Mouse (Mus musculus) forebrain, postnatal 0 days (tissue): ENCODE measurements at regions not wholly inside any gene's neighbourhood (a gene's known extent, or its start where the extent isn't known, plus 50 kb on each side); places are given as distances from the start of the nearest gene placed in this dataset.
A peak's percentile ranks its signal among the peaks of the same experiment; 100 is the strongest.

Experiments
- ATAC-seq: fragments of 200-750 bp; cut with Nextera tagmentation; 2 replicates; pipeline ENCODE4 v1.8.0; 2017; ENCODE audit warnings: mild to moderate bottlenecking, moderate library complexity
- DNase-seq: peaks from one replicate; pipeline ENCODE4 v3.0.0-alpha.2; 2015
- H3K27ac ChIP-seq: fragments of 300-500 bp; sonication (generic); 2 replicates; pipeline ENCODE4 v1.5.1; 2014; ENCODE audit warnings: low read depth, mild to moderate bottlenecking, antibody characterized with exemption, low read length, moderate library complexity, mixed read lengths
- H3K27me3 ChIP-seq: fragments of 300-500 bp; sonication (generic); 2 replicates; pipeline ENCODE4 v1.6.1; 2014; ENCODE audit warnings: mild to moderate bottlenecking, low read length, mixed read lengths; ENCODE audit not compliant: insufficient read depth
- H3K36me3 ChIP-seq: fragments of 300-500 bp; sonication (generic); 2 replicates; pipeline ENCODE4 v1.6.1; 2014; ENCODE audit warnings: mild to moderate bottlenecking, moderate library complexity; ENCODE audit not compliant: insufficient read depth
- H3K4me1 ChIP-seq: fragments of 300-500 bp; sonication (generic); 2 replicates; pipeline ENCODE4 v1.6.1; 2014; ENCODE audit warnings: antibody characterized with exemption; ENCODE audit not compliant: insufficient read depth
- H3K4me2 ChIP-seq: fragments of 300-500 bp; sonication (generic); 2 replicates; pipeline ENCODE4 v1.6.1; 2014; ENCODE audit warnings: low read depth, mild to moderate bottlenecking, moderate library complexity
- H3K4me3 ChIP-seq: fragments of 300-500 bp; sonication (generic); 2 replicates; pipeline ENCODE4 v1.5.1; 2014; ENCODE audit warnings: low read depth, low read length, mixed read lengths
- H3K9ac ChIP-seq: fragments of 300-500 bp; sonication (generic); 2 replicates; pipeline ENCODE4 v1.6.1; 2014; ENCODE audit warnings: mild to moderate bottlenecking
- H3K9me3 ChIP-seq: fragments of 300-500 bp; sonication (generic); 2 replicates; pipeline ENCODE4 v1.6.1; 2016; ENCODE audit warnings: low read length
- CTCF ChIP-seq: sonication (generic); IDR thresholded peaks from 2 replicates; pipeline ENCODE4 v1.5.1; 2016; ENCODE audit warnings: antibody characterized with exemption, control low read depth, low read depth
- WGBS: fragments of 180-500 bp; shearing (Covaris S2); extraction: QIAGEN DNeasy Blood & Tissue Kit; methylation state at CpG from one replicate; pipeline ENCODE4 v1.1.7; 2014; 5-methylcytosine and 5-hydroxymethylcytosine counted together

DNA sequence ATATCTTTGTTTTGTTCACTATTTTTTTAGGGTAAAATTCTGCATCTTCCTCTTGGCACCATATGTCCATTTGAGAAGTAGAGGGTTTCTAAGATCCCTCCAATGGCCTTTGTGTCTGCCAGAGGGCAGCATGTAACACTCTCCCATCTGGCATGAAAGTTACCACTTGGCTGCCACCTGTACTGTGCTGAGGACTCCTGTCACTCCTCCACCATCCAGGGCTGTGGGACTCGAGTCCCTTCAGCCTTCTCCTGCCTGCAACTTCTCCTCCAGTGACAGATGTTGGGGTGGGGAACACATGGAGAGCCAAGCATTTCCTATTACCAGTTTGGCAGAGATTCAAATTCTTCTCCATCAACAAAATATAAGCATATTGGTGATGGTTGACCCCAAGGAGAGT is 262.3 kb upstream of the Marcks start:
- Histone ChIP-seq H3K4me1 (0 out of 2 replicates have a peak, but pooled peaks cover 8% of the 10 kb centered on the region), H3K27ac (no peak overlapping the region), H3K27me3 (no peaks in the 10 kb centered on the region), H3K4me3 (no peak overlapping the region), H3K9me3 (no peaks in the 10 kb centered on the region), H3K36me3 (no peaks in the 10 kb centered on the region), H3K4me2 (no peak overlapping the region), H3K9ac (no peak overlapping the region)
- no peak for TF ChIP-seq CTCF
- no peak for DNase-seq
- no peak for ATAC-seq
- WGBS, result 24% methylated on average over 1 of the region's 1 CpGs

DNA sequence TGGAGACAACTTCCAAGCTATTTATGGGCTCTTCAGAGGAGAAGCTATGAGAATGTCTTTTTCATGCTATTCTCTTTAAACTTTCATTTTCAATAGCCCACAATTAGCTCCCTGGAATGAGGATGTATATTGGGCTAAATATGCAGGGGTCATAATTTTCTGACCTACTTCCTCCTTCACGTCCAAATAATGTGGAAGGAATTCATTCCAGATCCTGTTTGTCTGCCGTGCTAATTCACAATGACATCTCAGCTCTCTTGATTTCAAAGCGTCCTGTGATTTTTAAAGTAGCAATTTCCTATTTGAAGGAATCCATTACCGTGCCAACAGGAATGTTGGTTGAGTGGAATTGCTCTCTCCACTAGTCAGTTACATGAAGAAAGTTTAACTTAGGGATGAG is 261.7 kb upstream of the Marcks start:
- Histone ChIP-seq H3K4me2 (no peak overlapping the region), H3K9ac (no peak overlapping the region), H3K27me3 (no peaks in the 10 kb centered on the region), H3K9me3 (no peaks in the 10 kb centered on the region), H3K27ac (no peak overlapping the region), H3K4me1 (0 out of 2 replicates have a peak, but pooled peaks cover 8% of the 10 kb centered on the region), H3K4me3 (no peak overlapping the region), H3K36me3 (no peaks in the 10 kb centered on the region)
- TF ChIP-seq CTCF, result no peak
- WGBS, result 25% methylated on average over 4 of the region's 4 CpGs
- ATAC-seq, result no peak
- no peak for DNase-seq

DNA sequence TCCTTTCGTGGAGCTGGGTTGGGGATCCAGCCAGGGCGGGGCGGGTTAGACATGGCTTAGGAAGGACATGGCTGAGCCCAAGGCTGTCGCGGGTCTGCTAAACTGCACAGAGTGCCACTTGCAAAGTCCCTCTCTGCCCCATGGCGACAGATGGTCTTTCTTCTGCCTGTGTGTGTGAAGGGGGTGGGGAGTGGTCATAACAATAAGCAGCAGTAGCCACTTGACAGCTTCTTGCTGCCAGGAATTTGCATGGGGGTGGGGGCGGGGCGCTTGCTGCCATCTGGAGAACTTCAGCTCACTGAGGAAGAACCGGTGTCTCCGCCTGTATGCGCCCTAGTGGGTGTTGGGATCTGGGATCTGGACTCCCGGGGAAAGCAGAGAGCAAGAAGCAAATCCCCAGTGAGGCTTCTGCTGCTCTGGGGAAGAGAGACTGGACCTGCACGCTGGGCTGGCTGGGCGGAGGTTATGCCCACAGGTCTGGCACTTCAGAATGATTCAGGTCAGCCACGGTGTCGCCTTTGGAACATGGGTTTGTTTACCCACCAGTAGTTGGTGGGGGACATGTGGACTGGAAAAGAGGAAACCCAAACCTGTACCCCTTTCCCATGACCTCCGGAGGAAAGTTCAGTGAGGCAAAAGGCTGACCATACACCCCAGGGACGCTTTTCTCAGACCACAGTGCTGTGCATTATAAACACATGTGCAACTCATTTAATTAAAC is 258.7 kb upstream of the Marcks start:
- 4% methylated on average over 18 of the region's 18 CpGs for WGBS
- Histone ChIP-seq H3K27ac (peak overlapping the region; percentile 15; the same call in 1 of the 2 replicates), H3K4me2 (peak overlapping the region; percentile 57), H3K9ac (peak overlapping the region; percentile 37), H3K27me3 (no peaks in the 10 kb centered on the region), H3K4me1 (0 out of 2 replicates have a peak, but pooled peaks cover 8% of the 10 kb centered on the region), H3K36me3 (no peaks in the 10 kb centered on the region), H3K4me3 (peak overlapping the region; percentile 30), H3K9me3 (no peaks in the 10 kb centered on the region)
- ATAC-seq, result peak; percentile 95
- TF ChIP-seq CTCF, result no peak; the same call in 1 of the 2 replicates
- peak; percentile 78 for DNase-seq

DNA sequence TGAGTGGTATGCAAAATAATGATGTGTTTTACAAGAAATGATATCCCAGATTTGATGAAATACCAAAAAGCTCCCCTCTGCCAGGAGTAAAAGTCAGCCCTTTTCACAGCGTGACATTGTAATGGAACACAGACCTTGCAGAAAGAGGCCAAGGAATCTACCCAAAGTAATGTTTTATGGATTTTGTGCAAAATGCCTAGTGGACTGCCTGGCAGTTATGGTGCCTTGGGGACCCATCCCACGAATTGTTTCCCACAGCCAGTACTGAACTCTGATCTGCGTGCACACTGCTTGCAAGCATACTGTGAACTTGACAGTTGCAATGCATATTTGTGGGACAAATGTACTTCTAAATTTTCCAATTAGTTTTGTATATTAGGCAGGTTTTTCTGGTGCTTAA is 251.3 kb upstream of the Marcks start:
- ATAC-seq (no peak), DNase-seq (no peak)
- Histone ChIP-seq H3K4me3 (no peak overlapping the region), H3K9me3 (no peaks in the 10 kb centered on the region), H3K27ac (no peak overlapping the region), H3K27me3 (no peaks in the 10 kb centered on the region), H3K4me1 (no peaks in the 10 kb centered on the region), H3K9ac (no peak overlapping the region), H3K36me3 (no peaks in the 10 kb centered on the region), H3K4me2 (no peak overlapping the region)
- WGBS, result 82% methylated on average over 3 of the region's 3 CpGs
- no peak for TF ChIP-seq CTCF

DNA sequence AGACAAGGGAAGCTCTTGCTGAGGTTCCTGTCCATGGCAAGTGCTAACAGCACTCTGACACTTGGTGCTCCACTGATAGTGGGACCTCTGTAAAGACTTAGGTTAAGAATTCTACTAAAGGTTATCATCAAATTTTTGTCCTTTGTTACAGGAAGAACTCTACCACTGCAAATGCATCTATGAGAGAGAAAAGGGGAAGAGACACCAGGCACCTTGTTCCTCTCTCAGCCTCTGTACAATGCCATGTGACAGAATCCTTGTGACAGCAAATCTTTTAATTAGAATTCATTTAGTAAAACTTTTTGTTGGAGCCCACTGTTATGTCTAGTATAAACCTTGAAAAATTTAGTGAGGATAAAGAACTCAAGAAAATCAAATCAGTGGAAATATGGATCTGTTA is 247.5 kb upstream of the Marcks start:
- no peak for DNase-seq
- H3K4me2 ChIP-seq, result no peak overlapping the region
- H3K36me3 ChIP-seq, result no peaks in the 10 kb centered on the region
- H3K27me3 ChIP-seq, result no peaks in the 10 kb centered on the region
- H3K9ac ChIP-seq, result no peak overlapping the region
- ATAC-seq, result no peak
- H3K9me3 ChIP-seq, result no peaks in the 10 kb centered on the region
- no peak overlapping the region for H3K27ac ChIP-seq
- no peaks in the 10 kb centered on the region for H3K4me1 ChIP-seq
- TF ChIP-seq CTCF, result no peak
- no peak overlapping the region for H3K4me3 ChIP-seq

DNA sequence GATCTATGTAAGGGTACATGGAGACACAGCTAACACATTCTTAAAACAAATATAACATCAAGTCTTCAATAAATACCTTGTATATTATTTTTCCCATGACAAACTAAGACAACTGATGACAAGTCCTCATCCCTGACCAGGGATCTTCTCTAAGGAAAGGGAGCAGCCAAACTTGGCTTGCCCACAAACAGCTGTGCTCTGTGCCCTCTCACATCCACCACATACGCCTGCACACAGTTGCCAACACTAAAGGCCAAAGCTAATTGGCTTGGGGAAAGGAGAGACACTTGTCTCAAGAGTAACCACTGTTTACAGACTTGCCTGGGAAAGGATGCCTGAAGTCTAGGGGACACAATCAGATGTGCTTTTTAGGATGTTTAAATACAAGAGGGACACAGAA is 241.3 kb upstream of the Marcks start:
- H3K9me3 ChIP-seq, result no peaks in the 10 kb centered on the region
- no peaks in the 10 kb centered on the region for H3K27me3 ChIP-seq
- DNase-seq, result no peak
- no peak overlapping the region for H3K27ac ChIP-seq
- no peak overlapping the region for H3K4me3 ChIP-seq
- 47% methylated on average over 1 of the region's 1 CpGs for WGBS
- 0 out of 2 replicates have a peak, but pooled peaks cover 4% of the 10 kb centered on the region for H3K4me1 ChIP-seq
- no peak overlapping the region for H3K9ac ChIP-seq
- H3K36me3 ChIP-seq, result no peaks in the 10 kb centered on the region
- no peak for ATAC-seq
- H3K4me2 ChIP-seq, result no peak overlapping the region
- no peak for TF ChIP-seq CTCF

DNA sequence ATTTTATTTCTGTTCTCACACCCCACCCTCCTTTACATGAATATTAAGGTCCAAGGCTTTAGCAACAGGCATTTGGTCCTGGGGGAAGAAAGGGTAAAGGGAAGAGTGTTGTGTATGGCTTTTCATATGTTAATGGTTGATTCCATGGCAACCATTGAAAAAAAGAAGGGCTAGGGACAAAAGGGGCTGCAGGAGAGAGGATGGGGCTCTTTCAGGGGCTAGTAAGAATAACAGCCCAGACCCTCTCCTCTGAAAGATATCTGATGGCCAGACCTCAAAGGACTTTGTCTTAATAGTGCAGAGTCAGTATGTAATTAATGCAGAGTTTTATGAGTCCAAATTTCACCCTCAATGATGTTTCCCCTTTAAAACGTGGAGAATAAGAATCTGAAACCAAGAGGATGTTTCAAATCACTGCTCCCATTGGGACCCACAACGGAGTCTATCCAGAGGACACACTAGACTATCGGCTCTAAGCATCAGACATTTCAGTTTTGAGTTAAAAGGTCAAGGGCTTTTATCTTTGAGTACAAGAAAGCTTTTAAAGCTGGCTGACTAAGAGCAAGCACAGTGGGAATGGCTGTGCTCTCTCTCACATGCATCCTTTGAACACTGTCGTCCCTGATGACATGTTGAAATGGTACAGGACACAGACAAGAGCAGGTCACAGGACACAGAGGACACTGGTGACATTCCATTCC is 239.4 kb upstream of the Marcks start:
- 5% methylated on average over 4 of the region's 4 CpGs for WGBS
- TF ChIP-seq CTCF, result no peak

More for the DNA sequence above, 239.4 kb upstream of the Marcks start:
- DNase-seq, result peak; percentile 29
- H3K9me3 ChIP-seq, result no peaks in the 10 kb centered on the region
- no peaks in the 10 kb centered on the region for H3K36me3 ChIP-seq
- H3K27ac ChIP-seq, result no peak overlapping the region
- H3K4me3 ChIP-seq, result no peak overlapping the region
- 0 out of 2 replicates have a peak, but pooled peaks cover 4% of the 10 kb centered on the region for H3K4me1 ChIP-seq
- H3K9ac ChIP-seq, result no peak overlapping the region
- H3K4me2 ChIP-seq, result no peak overlapping the region
- H3K27me3 ChIP-seq, result no peaks in the 10 kb centered on the region
- peak; percentile 80 for ATAC-seq
